Mouse (Mus musculus) limb, embryonic 14.5 days (tissue): ENCODE results near the gene Morf4l2. TPM values are rescaled to one million over a fixed set of nuclear protein-coding genes. Genes with fewer than 3 reads are reported as not detected.

ENCODE experiments used
- ATAC-seq: fragments of 200-750 bp; cut with Nextera tagmentation; 2 replicates; pipeline ENCODE4 v1.8.0; 2017; ENCODE audit warnings: low read depth, moderate number of reproducible peaks, moderate TSS enrichment; ENCODE audit not compliant: low FRiP score
- DNase-seq: peaks from one replicate; pipeline ENCODE4 v3.0.0-alpha.2; 2015; ENCODE audit warnings: low spot score
- H3K27ac ChIP-seq: fragments of 300-500 bp; sonication (generic); replicated peaks from 2 replicates; pipeline ENCODE4 v1.5.1; 2014; ENCODE audit warnings: low read depth, mild to moderate bottlenecking, low read length, moderate library complexity, mixed read lengths
- H3K27me3 ChIP-seq: fragments of 300-500 bp; sonication (generic); 2 replicates; pipeline ENCODE4 v1.6.1; 2014; ENCODE audit warnings: low read length, mixed read lengths; ENCODE audit not compliant: control insufficient read depth, insufficient read depth
- H3K36me3 ChIP-seq: fragments of 300-500 bp; sonication (generic); 2 replicates; pipeline ENCODE4 v1.6.1; 2014; ENCODE audit warnings: mild to moderate bottlenecking, low read length, moderate library complexity, mixed read lengths; ENCODE audit not compliant: control insufficient read depth, insufficient read depth
- H3K4me1 ChIP-seq: fragments of 300-500 bp; sonication (generic); 2 replicates; pipeline ENCODE4 v1.6.1; 2014; ENCODE audit warnings: antibody characterized with exemption, low read length, mixed read lengths; ENCODE audit not compliant: control insufficient read depth, insufficient read depth
- H3K4me2 ChIP-seq: fragments of 300-500 bp; sonication (generic); replicated peaks from 2 replicates; pipeline ENCODE4 v1.6.1; 2014; ENCODE audit warnings: low read depth, mild to moderate bottlenecking, low read length, moderate library complexity; ENCODE audit not compliant: severe bottlenecking
- H3K4me3 ChIP-seq: fragments of 300-500 bp; sonication (generic); replicated peaks from 2 replicates; pipeline ENCODE4 v1.5.1; 2014; ENCODE audit warnings: low read length
- H3K9ac ChIP-seq: fragments of 300-500 bp; sonication (generic); 2 replicates; pipeline ENCODE4 v1.6.1; 2014; ENCODE audit warnings: mild to moderate bottlenecking, low read depth, low read length, moderate library complexity; ENCODE audit not compliant: severe bottlenecking
- H3K9me3 ChIP-seq: fragments of 300-500 bp; sonication (generic); 2 replicates; pipeline ENCODE4 v1.6.1; 2016; ENCODE audit warnings: low read length; ENCODE audit not compliant: control insufficient read depth
- POLR2A ChIP-seq: fragments of 200-500 bp; IDR thresholded peaks from 2 replicates; pipeline ENCODE4 v1.8.0; 2012; ENCODE audit warnings: inconsistent platforms, mild to moderate bottlenecking, moderate library complexity, borderline replicate concordance; ENCODE audit not compliant: insufficient read depth, insufficient read length; ENCODE audit errors: extremely low read depth
- WGBS: fragments of 180-500 bp; shearing (Covaris S2); extraction: QIAGEN DNeasy Blood & Tissue Kit; methylation state at CpG from one replicate; pipeline ENCODE4 v1.1.7; 2014; 5-methylcytosine and 5-hydroxymethylcytosine counted together
- polyA plus RNA-seq, 2 experiments: library from polyadenylated mRNA; depleted of rRNA in 1 of 2; stranded (reverse) in 1 of 2; unstranded in 1 of 2; fragments of >200 nt; fragmentation: Nextera tagmentation in 1 of 2; extraction: Ambion mirVana in 1 of 2; gene quantifications; 2 replicates each; pipeline versions ENCODE4 v1.2.1 to v1.2.3; 2012 to 2014

The Morf4l2 gene
- polyA plus RNA-seq, 2 experiments, result 488 to 656 TPM

DNA sequence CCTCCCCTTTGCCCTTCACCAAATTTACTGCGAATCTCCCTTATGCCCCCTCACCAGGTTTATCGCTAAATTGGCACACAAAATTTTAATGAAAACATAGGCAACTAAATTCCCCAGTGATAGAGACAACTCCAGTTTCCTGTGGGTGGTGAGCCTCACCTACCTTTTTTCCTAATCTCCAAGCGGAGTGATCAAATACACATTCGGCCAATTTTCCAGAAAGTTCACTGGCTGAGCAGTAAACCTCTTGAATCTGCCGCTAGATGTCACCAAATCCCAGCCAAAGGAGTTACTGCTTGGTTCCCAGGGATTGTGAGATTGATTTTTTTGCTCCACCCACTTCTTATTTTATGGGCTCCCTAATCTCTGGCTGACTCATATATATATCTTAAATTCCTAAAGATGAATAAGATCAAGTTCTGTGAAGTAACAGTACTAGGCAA is 808 bp downstream of the Morf4l2 start:
- WGBS, result 31% methylated on average over 5 of the region's 5 CpGs
- Histone ChIP-seq H3K27me3 (no peaks in the 10 kb centered on the region), H3K4me3 (peak overlapping the region; percentile 41), H3K4me1 (no peaks in the 10 kb centered on the region), H3K9me3 (no peaks in the 10 kb centered on the region), H3K27ac (peak overlapping the region; percentile 89), H3K4me2 (peak overlapping the region; percentile 53), H3K36me3 (peaks cover 2% of the 10 kb centered on the region), H3K9ac (peak overlapping the region; percentile 69)
- DNase-seq, result peak; percentile 85
- no peak for ATAC-seq
- TF ChIP-seq POLR2A, result no peak

DNA sequence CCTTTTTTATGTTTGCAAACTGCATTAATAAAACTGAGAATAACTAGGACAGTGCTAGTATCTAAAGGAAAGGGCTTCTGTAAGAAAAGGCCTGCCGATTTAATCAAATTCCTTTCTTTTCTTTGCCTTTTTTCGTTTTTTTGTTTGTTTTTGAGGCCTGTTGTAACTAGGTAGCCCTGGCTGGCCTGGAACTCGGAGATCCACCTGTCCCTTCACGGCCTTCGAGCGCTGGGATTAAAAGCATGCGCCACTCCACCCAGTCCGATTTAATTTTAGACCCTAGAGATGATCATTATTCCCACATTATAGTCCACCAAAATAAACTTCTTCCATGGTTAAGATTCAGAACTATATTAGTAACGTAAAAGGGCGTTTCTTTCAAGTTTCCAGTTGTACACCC is 1.2 kb downstream of the Morf4l2 start:
- peak overlapping the region; percentile 41 for H3K4me3 ChIP-seq
- no peaks in the 10 kb centered on the region for H3K9me3 ChIP-seq
- H3K9ac ChIP-seq, result peak overlapping the region; percentile 69
- H3K4me2 ChIP-seq, result peak overlapping the region; percentile 53
- H3K27ac ChIP-seq, result peak overlapping the region; percentile 89
- ATAC-seq (no peak), DNase-seq (no peak)
- no peaks in the 10 kb centered on the region for H3K27me3 ChIP-seq
- 33% methylated on average over 10 of the region's 10 CpGs for WGBS
- H3K4me1 ChIP-seq, result no peaks in the 10 kb centered on the region
- no peak for TF ChIP-seq POLR2A
- peaks cover 4% of the 10 kb centered on the region for H3K36me3 ChIP-seq

- peak overlapping the region; percentile 69 for H3K9ac ChIP-seq
- 27% methylated on average over 38 of the region's 46 CpGs for WGBS
- no peaks in the 10 kb centered on the region for H3K9me3 ChIP-seq
- peak overlapping the region; percentile 53 for H3K4me2 ChIP-seq
- peak overlapping the region; percentile 89 for H3K27ac ChIP-seq
- peak; percentile 67; the same call in 1 of the 2 replicates for TF ChIP-seq POLR2A
- ATAC-seq, result peak; percentile 76
- peak overlapping the region; percentile 41 for H3K4me3 ChIP-seq
- H3K36me3 ChIP-seq, result peaks cover 4% of the 10 kb centered on the region
- DNase-seq, result peak; percentile 59
- no peaks in the 10 kb centered on the region for H3K4me1 ChIP-seq
- H3K27me3 ChIP-seq, result no peaks in the 10 kb centered on the region
Observed at GRCm38 (mm10) chrX:136741651-136742201, 1.8 kb downstream of the Morf4l2 start.

GRCm38 (mm10) chrX:136740791-136741650 is 2.5 kb downstream of the Morf4l2 start:
- H3K9ac ChIP-seq, result peak overlapping the region; percentile 73
- H3K27me3 ChIP-seq, result no peaks in the 10 kb centered on the region
- no peaks in the 10 kb centered on the region for H3K9me3 ChIP-seq
- H3K36me3 ChIP-seq, result peaks cover 6% of the 10 kb centered on the region
- WGBS, result 23% methylated on average over 39 of the region's 39 CpGs
- peak; percentile 89; the same call in 1 of the 2 replicates for TF ChIP-seq POLR2A
- peak; percentile 97 for DNase-seq
- H3K4me2 ChIP-seq, result no peak overlapping the region
- no peaks in the 10 kb centered on the region for H3K4me1 ChIP-seq
- H3K27ac ChIP-seq, result peak overlapping the region; percentile 89
- ATAC-seq, result peak; percentile 96
- H3K4me3 ChIP-seq, result peak overlapping the region; percentile 46

GRCm38 (mm10) chrX:136740087-136740790 is 3.3 kb downstream of the Morf4l2 start:
- Histone ChIP-seq H3K9me3 (no peaks in the 10 kb centered on the region), H3K36me3 (peaks cover 13% of the 10 kb centered on the region), H3K27me3 (no peaks in the 10 kb centered on the region), H3K27ac (peak overlapping the region; percentile 86), H3K4me3 (peak overlapping the region; percentile 46), H3K4me1 (no peaks in the 10 kb centered on the region), H3K4me2 (0 out of 2 replicates have a peak overlapping the region, but pooled peaks have one; percentile 13), H3K9ac (peak overlapping the region; percentile 73)
- no peak for DNase-seq
- TF ChIP-seq POLR2A, result no peak
- no peak for ATAC-seq
- 22% methylated on average over 15 of the region's 15 CpGs for WGBS
